Mouse (Mus musculus): Measurements from ENCODE around the gene Ap2a2.

DNA sequence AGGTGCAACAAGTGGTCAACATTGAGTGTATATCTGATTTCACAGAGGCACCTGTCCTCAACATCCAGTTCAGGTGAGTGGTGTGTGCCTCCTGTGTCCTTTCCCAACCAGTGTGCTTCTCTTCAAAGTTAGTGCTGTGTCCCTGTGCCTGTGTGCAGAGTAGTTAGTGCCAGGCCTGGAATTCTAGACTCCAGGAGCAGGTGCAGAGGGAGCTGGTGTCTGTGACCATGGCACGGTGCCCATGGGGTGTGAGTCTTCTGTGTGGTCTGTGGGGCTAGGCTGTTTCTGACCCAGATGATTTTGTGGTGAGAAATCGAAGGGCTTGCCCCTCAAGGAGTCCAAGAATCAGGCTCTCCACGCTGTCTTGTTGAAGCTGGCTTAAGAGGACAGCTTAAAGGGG is 67.3 kb downstream of the Ap2a2 start:
- no peak for TF ChIP-seq CTCF (IDR thresholded peaks at IDR 0.05; ENCODE audit: control insufficient read depth, insufficient read depth, insufficient read length)
- TF ChIP-seq USF1 (IDR thresholded peaks at IDR 0.05; ENCODE audit: low read depth), result no peak
- no peak for TF ChIP-seq MAX (IDR thresholded peaks at IDR 0.05)

All from C2C12 (cell line).